Mouse (Mus musculus) adipocyte (in vitro differentiated cells): ENCODE measurements around the gene Eef1akmt1.

Source experiments
- DNase-seq: peaks from one replicate; pipeline ENCODE4 v3.0.0-alpha.2; 2016; ENCODE audit warnings: low spot score

Gene Eef1akmt1

GRCm38 (mm10) chr14:57546557-57547021 lies 24.8 kb downstream of the Eef1akmt1 start:
- no peak for DNase-seq

DNA sequence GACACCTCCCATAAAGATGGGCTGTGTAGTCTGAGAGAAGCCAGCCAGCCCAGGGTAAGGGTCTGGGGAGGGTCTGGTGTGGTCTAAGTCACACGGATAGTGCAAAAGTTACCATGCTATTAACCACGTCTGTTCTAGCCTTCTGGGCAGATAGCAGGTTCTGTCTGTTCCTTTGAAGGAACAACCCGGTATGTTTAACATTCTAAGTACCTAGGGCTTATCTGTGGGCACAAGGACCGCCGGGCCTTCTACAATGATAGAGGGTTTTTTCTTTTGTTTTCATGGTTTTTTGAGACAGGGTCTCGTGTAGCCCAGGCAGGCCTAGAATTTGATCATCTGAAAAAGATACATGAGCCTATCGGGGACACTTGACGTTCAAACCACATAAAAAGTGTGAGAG lies 25.3 kb downstream of the Eef1akmt1 start:
- DNase-seq = no peak

DNA sequence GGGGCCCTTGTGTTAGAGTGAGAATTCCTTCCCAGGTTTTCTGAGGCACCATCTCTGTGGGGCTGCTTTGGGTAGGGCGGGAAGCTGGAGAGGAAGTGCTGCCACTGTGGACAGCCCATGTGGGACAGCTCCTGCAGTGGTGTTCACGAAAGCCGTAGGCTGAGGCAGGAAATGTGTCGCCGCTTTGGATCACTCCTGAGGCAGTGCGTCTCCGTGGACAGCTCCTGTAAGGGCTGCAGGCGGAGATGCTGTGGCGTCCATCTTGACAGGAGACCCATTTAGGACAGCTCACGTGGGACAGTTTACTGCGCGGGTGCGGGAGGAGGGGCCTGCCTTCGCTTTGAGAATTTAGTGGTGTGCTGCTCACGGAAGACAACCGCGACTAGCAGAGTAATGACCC lies 25.9 kb downstream of the Eef1akmt1 start:
- DNase-seq = no peak

- DNase-seq = no peak
These were observed 27.9 kb downstream of the Eef1akmt1 start for GRCm38 (mm10) chr14:57543420-57544039.

DNA sequence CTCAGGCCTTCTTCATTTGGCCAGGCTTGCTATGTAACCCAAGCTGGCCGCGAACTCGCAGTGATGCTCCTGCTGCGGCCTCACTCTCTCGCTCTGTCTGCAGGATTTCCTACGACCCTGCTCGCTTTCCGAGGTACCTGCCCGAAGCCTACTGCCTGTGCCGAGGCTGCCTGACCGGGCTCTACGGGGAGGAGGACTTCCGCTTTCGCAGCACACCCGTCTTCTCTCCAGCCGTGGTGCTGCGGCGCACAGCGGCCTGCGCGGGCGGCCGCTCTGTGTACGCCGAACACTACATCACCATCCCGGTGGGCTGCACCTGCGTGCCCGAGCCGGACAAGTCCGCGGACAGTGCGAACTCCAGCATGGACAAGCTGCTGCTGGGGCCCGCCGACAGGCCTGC lies 29.2 kb downstream of the Eef1akmt1 start:
- DNase-seq = no peak

GRCm38 (mm10) chr14:57540683-57541082 lies 30.7 kb downstream of the Eef1akmt1 start:
- no peak for DNase-seq

GRCm38 (mm10) chr14:57537261-57538015 lies 34.0 kb downstream of the Eef1akmt1 start:
- DNase-seq = no peak

- no peak for DNase-seq
These were observed 34.6 kb downstream of the Eef1akmt1 start for GRCm38 (mm10) chr14:57536820-57537219.

GRCm38 (mm10) chr14:57535646-57536045 lies 35.8 kb downstream of the Eef1akmt1 start:
- DNase-seq = peak; percentile 49

GRCm38 (mm10) chr14:57534961-57535360 lies 36.5 kb downstream of the Eef1akmt1 start:
- peak; percentile 13 for DNase-seq

- DNase-seq = no peak
These were observed 37.1 kb downstream of the Eef1akmt1 start for GRCm38 (mm10) chr14:57534346-57534745.

DNA sequence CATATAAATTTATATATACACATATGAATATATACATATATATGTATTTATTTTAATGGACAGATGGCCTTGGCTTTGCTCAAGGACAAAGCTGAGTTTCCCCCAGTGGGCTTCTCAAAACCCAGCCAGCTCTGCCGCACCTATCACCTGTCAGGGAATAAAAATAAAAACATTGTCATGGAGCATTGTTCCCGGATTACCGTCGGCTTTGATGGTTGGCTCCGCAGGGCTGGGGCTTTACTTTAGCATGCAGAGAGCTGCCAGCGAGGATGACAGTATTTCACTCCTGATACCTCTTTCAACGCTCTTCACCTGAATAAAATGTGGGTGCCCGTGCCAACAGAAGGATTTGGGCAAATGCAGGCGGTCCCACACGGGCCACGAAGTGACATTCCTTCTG lies 37.6 kb downstream of the Eef1akmt1 start:
- DNase-seq = no peak

DNA sequence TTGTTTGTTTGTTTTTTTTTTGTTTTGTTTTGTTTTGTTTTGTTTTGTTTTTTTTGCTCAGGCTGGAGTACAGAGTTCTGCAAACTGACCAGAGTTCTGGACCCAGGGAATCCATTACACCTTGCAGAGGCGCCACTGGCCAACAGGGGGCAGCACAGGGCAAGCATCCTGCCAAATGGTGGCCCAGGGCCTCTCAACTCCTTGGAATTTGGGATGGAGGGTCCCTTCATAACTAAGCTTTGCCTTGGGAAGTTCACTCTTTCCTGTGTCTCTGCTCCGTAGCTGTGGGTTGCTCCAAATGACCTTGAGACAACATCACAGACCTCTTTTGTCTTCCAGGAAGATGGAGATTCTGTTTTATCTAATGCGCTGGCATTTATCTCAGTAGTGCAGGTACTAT lies 38.2 kb downstream of the Eef1akmt1 start:
- peak; percentile 57 for DNase-seq

DNA sequence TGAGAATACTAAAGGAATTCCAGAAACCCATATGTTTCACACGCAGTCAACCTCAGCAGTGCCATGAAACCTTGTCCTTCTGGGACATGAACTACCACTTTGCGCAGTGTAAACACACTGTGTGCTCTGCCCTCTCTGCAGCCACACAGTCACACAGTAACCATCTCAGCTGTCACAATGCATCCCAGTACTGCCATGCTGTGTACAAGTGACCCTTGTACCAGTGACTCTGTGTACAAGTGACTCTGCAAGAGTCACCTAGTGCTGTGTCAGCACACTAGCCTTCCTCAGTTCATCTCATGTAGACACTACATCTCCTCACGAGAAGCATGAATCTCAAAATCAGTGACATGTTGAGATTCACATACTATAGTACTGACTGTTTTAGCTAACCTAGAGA lies 38.8 kb downstream of the Eef1akmt1 start:
- DNase-seq = no peak

DNA sequence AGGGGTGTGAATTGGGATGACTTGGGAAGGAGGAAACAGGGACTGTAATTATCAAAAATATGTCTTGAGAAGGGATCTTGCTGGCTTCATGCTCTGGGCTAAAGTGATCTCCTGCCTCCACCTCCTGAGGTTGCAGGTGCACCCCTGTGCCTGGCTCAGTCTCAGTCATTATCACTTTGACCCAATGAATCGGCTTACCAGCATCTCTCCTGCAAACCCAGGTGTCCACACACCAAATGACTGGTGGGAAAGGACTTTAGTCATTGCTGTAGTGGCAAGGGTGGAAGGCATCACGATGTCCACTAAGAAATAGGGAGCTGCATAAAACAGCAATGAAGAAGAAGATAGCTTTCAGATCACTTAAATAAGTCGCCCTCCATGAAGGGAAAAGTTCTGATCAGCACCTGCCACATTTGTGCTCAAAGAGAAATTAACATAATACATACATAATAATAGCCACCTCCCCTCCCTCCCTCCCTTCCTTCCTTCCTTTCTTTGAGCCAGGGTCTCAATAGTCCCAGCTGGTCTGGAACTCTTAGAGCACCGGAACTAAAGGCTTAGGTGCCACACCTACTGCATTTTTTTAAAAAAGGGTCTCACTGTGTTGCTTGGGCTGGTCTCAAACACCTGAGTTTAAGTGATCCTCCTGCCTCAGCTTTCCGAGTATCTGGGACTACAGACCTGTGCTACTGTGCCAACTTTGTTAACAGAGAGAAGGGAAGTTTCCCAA lies 41.5 kb downstream of the Eef1akmt1 start:
- DNase-seq = no peak

- no peak for DNase-seq
These were observed 42.2 kb downstream of the Eef1akmt1 start for GRCm38 (mm10) chr14:57529086-57529785.

DNA sequence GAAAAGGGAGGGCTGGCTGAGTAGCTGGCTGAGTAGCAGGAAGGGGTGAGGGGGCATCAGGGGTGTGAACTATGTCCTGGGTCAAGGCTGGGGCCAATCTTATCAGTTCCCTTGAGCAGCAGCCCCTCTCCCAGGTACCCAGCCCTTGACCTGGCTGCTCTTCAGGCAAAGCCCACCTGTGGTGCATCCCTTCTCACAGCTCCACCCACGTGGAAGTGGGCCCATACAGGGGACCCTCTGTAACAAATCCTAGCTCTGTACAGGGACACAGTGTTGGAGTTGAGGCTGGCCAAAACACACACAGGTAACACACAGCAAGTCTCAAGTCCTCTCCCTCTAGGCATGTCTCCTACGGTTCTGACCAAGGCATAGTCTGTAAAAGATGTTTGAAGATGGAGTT lies 43.8 kb downstream of the Eef1akmt1 start:
- no peak for DNase-seq

DNA sequence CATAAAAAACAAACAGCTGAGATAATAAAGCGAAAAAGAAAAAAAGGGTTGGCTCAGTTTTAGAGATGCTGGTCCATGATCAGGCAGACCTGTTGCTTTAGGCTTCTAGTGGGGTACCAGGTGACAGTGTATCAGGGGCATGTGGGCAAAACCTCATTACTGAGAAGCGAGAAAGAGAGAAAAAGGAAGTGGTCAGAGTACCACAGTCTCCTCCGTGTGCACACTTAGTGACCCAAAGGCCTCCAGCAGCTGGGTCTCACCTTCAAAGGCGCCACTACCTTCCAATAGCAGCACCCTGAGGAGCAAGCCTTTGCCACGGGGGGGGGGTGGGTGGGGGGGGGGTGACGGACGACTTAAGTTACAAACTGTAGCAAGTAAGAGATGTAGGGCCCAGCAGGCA lies 44.3 kb downstream of the Eef1akmt1 start:
- DNase-seq = no peak

GRCm38 (mm10) chr14:57526050-57526623 lies 45.3 kb downstream of the Eef1akmt1 start:
- DNase-seq = no peak

- no peak for DNase-seq
These were observed 45.9 kb downstream of the Eef1akmt1 start for GRCm38 (mm10) chr14:57525388-57526049.

- DNase-seq = no peak
These were observed 46.6 kb downstream of the Eef1akmt1 start, which contains the start of gene Il17d for GRCm38 (mm10) chr14:57524671-57525387. Gene Il17d, plus strand, starts transcription at chr14:57524777.
